Mouse (Mus musculus) embryonic fibroblast, embryonic 13.5 days (primary cell): ENCODE measurements around the gene Abcb11. TPM values are rescaled to one million over a fixed set of nuclear protein-coding genes. Genes with fewer than 3 reads are reported as not detected.

Experiments
- H3K27ac ChIP-seq: 2 replicates; pipeline ENCODE4 v1.5.1; 2012; ENCODE audit warnings: low read length, control low read depth, inconsistent platforms; ENCODE audit not compliant: insufficient read depth
- H3K4me1 ChIP-seq: 2 replicates; pipeline ENCODE4 v1.6.1; 2011; ENCODE audit warnings: low read length; ENCODE audit not compliant: control insufficient read depth, insufficient read depth
- H3K4me3 ChIP-seq: 2 replicates; pipeline ENCODE4 v1.5.1; 2011; ENCODE audit warnings: mild to moderate bottlenecking, control low read depth, low read length; ENCODE audit not compliant: insufficient read depth
- CTCF ChIP-seq: IDR thresholded peaks from 2 replicates; pipeline ENCODE4 v1.5.1; 2011; ENCODE audit warnings: mild to moderate bottlenecking, control low read depth, low read length, moderate library complexity, borderline replicate concordance; ENCODE audit not compliant: insufficient read depth
- POLR2A ChIP-seq: IDR thresholded peaks from 2 replicates; pipeline ENCODE4 v1.6.1; 2011; ENCODE audit warnings: low read depth, mild to moderate bottlenecking, control low read depth, low read length, moderate library complexity
- polyA plus RNA-seq: library from polyadenylated mRNA; stranded (reverse); fragments of >200 nt; gene quantifications from 2 replicates; pipeline ENCODE4 v1.2.4, GENCODE M21; 2011; ENCODE audit warnings: low read depth; ENCODE audit not compliant: missing spikeins, insufficient read length

The Abcb11 gene
- polyA plus RNA-seq, 1 experiment, result not detected

- H3K4me1 ChIP-seq, result no peaks in the 10 kb centered on the region
- TF ChIP-seq POLR2A (no peak), CTCF (no peak)
- H3K27ac ChIP-seq, result no peak overlapping the region
- no peak overlapping the region for H3K4me3 ChIP-seq
These were observed 115.5 kb downstream of the Abcb11 start for GRCm38 (mm10) chr2:69226876-69227275.

GRCm38 (mm10) chr2:69224724-69225123 lies 117.7 kb downstream of the Abcb11 start:
- Histone ChIP-seq H3K4me1 (no peaks in the 10 kb centered on the region), H3K4me3 (no peak overlapping the region), H3K27ac (no peak overlapping the region)
- TF ChIP-seq POLR2A, result no peak
- no peak for TF ChIP-seq CTCF

- Histone ChIP-seq H3K4me3 (no peak overlapping the region), H3K27ac (no peak overlapping the region), H3K4me1 (no peaks in the 10 kb centered on the region)
- TF ChIP-seq POLR2A, result no peak
- TF ChIP-seq CTCF, result no peak
These were observed 119.6 kb downstream of the Abcb11 start for GRCm38 (mm10) chr2:69222815-69223214.

- H3K4me3 ChIP-seq, result no peak overlapping the region
- no peaks in the 10 kb centered on the region for H3K4me1 ChIP-seq
- H3K27ac ChIP-seq, result no peak overlapping the region
- TF ChIP-seq POLR2A (no peak), CTCF (no peak)
These were observed 120.5 kb downstream of the Abcb11 start for GRCm38 (mm10) chr2:69221868-69222416.

GRCm38 (mm10) chr2:69215242-69215641 lies 127.2 kb downstream of the Abcb11 start:
- H3K27ac ChIP-seq, result no peak overlapping the region
- H3K4me3 ChIP-seq, result no peak overlapping the region
- TF ChIP-seq CTCF (no peak), POLR2A (no peak)
- no peaks in the 10 kb centered on the region for H3K4me1 ChIP-seq

GRCm38 (mm10) chr2:69212652-69213051 lies 129.8 kb downstream of the Abcb11 start:
- H3K27ac ChIP-seq, result no peak overlapping the region
- H3K4me1 ChIP-seq, result no peaks in the 10 kb centered on the region
- TF ChIP-seq POLR2A, result no peak
- TF ChIP-seq CTCF, result no peak
- no peak overlapping the region for H3K4me3 ChIP-seq

GRCm38 (mm10) chr2:69210773-69211172 lies 131.6 kb downstream of the Abcb11 start, which contains the start of gene G6pc2:
Gene G6pc2 (plus strand): TSS chr2:69211073.
- TF ChIP-seq CTCF, result no peak
- no peak for TF ChIP-seq POLR2A
- no peaks in the 10 kb centered on the region for H3K4me1 ChIP-seq
- no peak within 1 kb of the TSS for H3K4me3 ChIP-seq
- H3K27ac ChIP-seq, result no peak within 1 kb of the TSS

- H3K27ac ChIP-seq, result no peak overlapping the region
- H3K4me1 ChIP-seq, result no peaks in the 10 kb centered on the region
- H3K4me3 ChIP-seq, result no peak overlapping the region
- TF ChIP-seq POLR2A (no peak), CTCF (no peak)
These were observed 132.7 kb downstream of the Abcb11 start for GRCm38 (mm10) chr2:69209684-69210083.

- no peak overlapping the region for H3K4me3 ChIP-seq
These were observed 135.9 kb downstream of the Abcb11 start for GRCm38 (mm10) chr2:69206523-69206922.

GRCm38 (mm10) chr2:69205791-69206351 lies 136.5 kb downstream of the Abcb11 start, which contains the start of gene Spc25:
Gene Spc25 (minus strand): TSS chr2:69206194.
- no peak within 1 kb of the TSS for H3K27ac ChIP-seq
- 0 out of 2 replicates have a peak, but pooled peaks cover 2% of the 10 kb centered on the region for H3K4me1 ChIP-seq
- no peak for TF ChIP-seq CTCF
- peak; percentile 80 for TF ChIP-seq POLR2A
- H3K4me3 ChIP-seq, result peak within 1 kb of the TSS; percentile 76

More at GRCm38 (mm10) chr2:69206523-69206922, 135.9 kb downstream of the Abcb11 start:
- Histone ChIP-seq H3K27ac (no peak overlapping the region), H3K4me1 (0 out of 2 replicates have a peak, but pooled peaks cover 2% of the 10 kb centered on the region)
- TF ChIP-seq CTCF, result no peak
- no peak for TF ChIP-seq POLR2A

- Histone ChIP-seq H3K27ac (no peak overlapping the region), H3K4me1 (0 out of 2 replicates have a peak, but pooled peaks cover 2% of the 10 kb centered on the region), H3K4me3 (peak overlapping the region; percentile 76)
- no peak for TF ChIP-seq POLR2A
- TF ChIP-seq CTCF, result no peak
These were observed 137.2 kb downstream of the Abcb11 start for GRCm38 (mm10) chr2:69205185-69205584.
